Mouse (Mus musculus) fat pad, adult 2 months (tissue): ENCODE results near the gene Hebp1.

Experiments
- DNase-seq: peaks from one replicate; pipeline ENCODE4 v3.0.0-alpha.2; 2011; ENCODE audit warnings: low read depth, low spot score; ENCODE audit errors: extremely low read depth

Hebp1 gene

DNA sequence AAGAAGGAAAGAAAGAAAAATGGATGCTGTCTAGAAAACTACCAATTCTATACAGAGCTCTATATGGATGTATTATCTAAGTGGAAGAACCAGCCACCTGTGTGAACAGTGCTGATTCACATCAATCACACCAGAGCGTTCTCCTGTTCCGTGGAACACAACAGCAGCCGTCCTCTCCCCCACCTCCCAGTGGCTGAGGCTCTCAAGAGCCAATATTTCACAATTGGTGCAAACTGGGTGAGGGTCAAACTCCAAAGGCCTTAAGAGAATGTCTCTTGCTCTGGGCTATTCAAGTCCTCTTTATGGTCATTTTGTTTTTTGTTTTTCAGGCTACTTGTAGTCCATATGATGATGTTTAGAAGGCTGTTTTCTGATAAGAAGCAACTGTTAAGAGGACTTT is 32.6 kb downstream of the Hebp1 start:
- DNase-seq, result no peak

DNA sequence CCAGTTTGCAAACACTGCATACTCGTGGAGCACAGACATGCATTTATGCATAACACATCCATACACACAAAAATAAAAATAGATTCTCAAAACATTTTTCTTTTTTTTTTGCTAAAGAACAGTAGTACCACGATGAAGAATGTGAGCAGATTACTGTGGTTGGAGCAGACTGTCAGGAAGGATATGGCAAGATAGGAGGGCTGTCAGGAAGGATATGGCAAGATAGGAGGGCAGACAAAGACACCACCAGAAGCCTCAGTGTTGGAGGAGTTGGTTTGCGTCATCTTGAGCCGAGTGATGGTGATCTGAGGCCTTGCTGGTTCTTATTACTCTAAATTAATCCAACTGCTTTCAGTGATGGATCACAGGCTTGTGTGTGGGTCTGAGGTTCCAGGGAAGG is 35.0 kb downstream of the Hebp1 start:
- no peak for DNase-seq

DNA sequence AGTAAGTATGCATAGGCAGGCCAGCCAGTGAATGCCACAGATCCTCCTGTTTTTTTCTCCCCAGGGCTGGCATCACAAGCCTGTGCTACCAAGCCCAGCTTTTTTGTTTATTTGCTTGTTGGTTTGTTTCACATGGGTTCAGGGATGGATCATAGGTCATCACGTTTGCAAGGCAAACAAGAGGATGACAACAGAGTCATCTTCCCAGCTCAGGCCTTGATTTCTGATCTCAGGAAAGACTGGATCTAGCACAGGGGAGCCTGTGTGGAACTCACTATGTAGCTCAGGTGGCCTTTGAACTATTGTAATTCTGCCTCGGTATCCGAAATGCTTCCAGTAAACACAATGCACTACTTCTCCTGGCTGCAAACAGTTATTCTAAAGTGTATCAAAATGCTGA is 35.5 kb downstream of the Hebp1 start:
- no peak for DNase-seq

DNA sequence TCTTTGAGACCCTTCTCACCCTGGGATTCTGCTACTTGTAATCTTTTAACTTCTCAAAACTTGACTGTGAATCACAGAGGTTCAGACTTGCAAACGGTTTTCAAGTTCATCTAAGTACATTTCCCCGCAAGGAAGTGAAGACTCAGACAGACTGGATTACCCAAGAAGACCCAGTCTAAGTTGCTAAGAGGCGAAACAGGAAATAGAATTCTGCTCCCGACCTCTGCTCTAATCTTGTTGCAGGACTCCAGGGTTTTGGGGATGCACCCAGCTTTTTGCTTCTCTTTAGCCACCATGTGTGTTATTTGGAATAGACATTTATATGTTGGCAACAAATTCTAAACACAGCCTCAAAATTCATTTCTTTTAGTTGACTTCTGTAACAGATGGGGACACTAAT is 36.5 kb downstream of the Hebp1 start:
- no peak for DNase-seq

DNA sequence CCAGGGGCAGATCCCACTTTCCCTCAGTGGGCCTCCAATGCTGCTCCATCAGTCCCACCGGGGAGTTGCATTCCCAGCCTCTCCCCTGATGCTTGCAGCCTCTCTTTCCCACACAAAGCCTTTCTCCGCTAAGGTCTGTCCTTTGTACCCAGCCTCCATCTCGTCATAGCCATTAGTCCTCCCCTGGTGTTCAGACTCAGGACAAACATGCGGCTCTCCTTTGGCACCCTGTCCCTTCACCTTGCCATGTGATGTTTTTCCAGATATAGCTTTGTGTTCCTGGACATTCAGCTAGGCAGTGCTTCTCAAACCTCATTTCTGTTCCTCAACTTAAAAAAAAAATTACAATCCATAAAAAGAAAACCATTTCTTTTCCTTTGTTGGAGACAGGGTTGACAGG is 39.3 kb downstream of the Hebp1 start:
- no peak for DNase-seq

DNA sequence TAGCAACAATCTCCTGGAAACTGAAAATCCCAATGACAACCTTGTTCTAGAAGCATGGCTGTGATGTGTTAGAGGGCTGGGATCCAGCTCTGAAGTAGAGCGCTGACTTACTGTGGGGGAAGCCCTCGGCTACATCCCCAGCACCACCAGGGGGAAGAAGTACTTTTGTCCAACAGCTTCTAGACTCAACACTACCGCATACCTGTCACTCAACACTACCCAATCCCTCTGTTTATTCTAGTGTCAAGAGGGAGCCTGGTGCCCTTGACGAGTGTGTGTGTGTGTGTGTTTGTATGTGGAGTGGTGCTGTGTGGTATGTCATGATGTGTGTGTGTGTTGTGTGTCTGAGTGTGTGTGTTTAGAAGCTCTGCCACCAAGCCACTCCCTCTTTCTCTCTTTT is 40.3 kb downstream of the Hebp1 start:
- DNase-seq, result no peak

DNA sequence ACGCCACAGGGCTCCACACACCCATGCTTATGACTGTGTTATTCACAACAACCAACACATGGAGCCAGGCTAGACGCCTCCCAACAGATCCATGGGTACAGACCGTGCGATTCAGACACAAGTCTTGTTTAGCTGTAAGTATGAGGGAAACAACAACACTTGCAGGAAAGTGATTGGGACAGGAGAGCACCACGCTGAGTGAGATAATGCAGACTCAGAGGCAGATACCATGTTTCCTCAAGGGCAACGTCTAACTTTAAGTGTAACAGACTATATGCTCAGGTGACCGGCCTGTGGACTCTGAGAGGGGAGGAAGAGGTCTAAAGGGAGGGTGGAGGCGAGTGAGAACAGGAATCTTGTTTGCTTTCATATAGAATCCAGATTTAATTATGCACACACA is 41.2 kb downstream of the Hebp1 start:
- no peak for DNase-seq

DNA sequence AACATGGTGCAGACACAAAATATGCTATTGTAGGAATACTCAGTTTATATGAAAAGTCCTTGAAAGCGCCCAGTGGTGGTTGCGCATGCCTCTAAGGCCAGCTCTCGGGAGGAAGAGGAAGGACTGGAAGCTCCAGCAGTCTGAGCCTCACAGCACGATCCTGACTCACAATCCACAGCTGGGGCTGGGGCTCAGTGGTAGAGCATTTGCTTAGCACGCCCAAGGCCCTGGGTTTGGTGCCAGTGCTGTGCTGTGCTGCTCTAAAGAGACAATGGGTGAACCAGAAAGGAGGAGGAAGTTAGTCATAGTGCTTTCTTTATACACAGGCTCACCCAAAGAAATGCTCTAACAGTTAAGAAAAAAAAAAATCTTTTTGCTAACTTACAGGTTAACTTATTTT is 44.1 kb downstream of the Hebp1 start:
- no peak for DNase-seq

DNA sequence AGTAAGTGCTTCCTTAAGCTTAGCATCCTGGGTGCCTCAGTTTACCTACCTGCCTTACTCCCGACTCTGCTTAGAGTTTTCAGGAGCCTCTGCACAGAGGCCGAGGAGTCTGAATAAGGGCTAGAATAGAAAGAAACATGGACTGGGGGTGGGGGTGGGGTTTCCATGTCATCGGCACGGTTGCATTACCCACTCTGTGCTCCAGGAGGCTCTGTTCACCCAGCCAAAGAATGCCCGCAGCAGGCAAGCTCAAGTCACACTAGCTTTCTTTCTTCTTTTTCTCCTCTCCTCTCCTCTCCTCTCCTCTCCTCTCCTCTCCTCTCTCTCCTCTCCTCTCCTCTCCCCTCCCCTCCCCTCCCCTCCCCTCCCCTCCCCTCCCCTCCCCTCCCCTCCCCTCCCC is 47.5 kb downstream of the Hebp1 start:
- DNase-seq, result no peak

DNA sequence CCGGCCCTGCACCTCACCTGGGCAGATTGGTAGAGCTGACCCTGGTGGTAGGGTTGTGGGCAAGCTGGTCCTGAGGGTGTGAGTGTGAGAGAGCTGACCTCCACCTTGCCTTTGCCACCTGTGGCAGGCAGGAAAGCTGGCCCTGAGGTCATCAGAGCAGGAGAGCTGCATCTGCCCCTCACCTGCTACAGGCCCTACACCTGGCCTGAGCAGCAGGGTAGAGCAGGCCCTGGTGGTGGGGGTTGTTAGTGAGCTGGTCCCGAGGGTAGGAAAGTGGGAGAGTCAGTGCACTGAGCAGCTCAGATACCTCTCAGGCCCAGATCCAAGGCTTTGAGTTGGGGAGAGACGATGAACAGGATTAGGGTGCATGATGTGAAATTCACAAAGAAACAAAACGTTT is 48.1 kb downstream of the Hebp1 start:
- DNase-seq, result no peak

DNA sequence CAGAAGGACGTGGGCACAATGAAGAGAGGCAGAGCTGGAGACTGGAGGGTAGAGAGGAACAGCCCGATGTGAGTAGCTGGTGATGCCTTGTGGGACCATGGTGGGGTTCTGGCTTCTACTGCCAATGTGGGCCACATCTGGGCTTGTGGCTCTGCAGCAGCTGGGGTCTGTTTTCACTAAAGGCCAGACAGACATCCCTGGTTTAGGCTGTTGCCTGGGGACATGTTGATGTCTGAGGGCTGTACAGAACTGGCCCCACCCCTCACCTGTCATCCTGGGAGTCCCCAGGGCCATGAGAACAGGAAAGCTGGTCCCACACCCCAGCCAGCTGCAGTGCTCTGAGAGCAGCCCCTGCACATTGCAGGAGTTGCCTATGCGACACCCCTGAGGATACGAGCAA is 48.6 kb downstream of the Hebp1 start:
- no peak for DNase-seq

DNA sequence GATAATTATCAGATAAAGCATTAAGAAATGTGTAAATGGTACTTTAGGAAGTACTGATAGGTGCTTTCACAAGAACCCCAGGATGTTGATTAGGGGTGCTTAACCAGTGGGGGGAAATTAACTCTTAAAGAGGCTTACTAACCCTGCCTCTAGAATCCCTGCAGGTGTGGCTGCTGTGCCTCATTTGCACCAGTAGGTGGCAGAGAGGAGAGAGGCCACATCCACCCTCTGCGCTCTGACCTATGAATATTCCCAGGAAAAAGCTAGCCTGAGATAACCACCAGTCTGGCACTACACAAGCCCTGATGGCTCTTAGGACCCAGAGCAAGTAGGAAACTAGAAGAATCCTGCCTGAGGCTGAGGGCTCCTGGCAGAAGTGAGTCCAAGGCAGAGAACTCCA is 49.3 kb downstream of the Hebp1 start:
- no peak for DNase-seq

DNA sequence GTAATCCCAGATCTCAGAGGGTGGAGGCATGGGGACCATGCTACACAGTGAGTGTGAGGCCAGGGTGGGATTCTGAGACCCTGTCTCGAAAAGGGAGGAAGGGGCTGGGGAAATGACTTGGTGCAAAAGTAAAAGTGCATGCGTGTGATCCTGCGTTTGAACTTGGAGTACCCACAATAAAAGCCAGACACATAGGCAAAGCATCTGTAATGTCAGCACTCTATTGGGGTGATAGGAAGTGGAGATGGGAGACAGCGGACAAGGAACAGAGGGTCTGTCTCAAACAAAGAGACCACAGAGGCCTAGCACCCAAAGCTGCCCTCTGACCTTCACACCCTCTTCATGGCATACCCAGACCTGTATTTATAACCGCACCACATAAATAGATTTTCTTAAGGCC is 51.8 kb downstream of the Hebp1 start:
- DNase-seq, result no peak

DNA sequence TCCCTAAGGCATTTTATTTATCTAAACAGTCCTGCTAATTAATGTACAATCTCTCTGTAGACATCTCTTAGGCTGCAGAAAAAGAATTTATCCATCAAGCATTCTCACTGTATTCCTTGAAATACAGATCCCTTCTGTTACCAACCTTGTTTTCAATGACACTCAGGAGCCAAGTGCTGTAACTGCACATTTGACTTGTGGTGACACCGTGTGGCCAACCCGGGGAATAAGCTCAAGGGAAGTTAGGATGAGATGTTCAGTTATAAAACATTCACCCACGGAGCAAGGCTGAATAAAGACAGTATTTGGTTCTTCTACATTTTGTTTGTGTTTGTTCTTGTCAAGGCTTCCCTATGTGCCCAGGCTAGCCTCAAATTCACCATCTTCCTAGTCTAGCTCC is 53.3 kb downstream of the Hebp1 start:
- DNase-seq, result no peak

DNA sequence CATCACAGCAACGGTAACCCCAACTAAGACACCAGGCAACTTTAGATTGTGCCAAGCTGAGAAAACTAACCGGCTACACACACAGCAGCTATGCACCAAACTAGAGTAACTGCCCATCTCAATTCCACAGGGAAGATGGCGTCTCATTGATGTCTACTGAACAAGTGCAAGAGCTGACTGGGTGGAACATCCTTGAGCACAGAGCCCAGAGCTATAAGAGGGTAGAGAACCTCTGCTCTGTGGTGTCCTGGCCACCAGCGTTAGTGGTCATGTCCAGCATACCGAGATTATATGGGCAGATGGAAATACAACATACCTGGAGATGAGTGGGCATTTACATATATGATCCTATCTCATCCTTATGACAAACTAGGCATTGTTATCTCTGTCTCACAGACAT is 54.7 kb downstream of the Hebp1 start:
- DNase-seq, result no peak

DNA sequence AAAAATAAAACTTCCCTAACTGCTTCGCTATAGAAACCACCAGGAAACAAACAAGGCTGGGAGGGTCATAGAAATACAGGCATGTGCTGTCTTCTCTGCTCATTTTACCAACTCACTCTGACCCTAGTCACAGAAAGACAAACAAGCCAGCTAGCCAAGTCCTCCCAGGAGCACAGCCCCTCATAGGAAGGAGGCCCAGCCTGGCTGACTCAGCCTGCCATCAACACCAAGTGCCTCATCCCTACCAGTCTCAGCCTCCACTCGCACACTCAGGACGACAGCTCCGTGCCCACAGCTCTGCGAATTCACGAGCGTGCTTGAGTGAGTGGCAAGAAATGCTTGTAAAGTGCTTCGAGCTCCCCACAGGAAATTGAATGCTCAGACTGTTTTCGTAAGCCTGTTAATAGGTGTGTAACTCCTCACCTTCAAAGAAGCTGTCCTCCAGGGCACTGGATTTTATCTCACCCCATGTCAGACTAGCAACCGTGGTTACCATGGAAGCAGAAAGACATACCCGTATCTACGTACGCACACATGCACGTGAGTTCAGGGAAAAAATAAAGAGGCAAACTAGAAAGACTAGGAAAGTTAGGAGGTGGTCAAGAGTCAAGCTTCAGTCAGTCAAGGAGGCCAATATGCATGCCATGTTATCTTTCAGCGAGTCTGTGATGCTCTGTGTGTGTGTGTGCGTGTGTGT is 56.2 kb downstream of the Hebp1 start:
- DNase-seq, result no peak

DNA sequence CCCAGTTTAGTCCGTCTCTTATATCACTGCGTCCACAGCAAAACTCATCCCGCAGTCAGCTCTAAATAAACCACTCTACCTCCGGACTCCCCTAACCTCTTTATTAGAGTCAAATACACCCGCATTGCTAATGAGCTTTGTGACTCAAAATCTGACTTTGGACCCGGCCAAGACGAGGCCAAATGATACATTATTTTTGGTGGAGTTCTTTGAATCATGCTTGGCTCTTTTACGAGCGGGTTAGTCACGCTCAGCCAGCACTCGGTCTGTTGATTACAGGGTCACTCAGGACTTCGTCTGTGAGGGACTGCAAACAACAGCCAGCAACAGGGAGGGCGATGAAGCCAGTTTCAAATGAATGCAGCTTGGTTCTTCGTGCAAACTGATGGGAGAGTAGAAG is 59.1 kb downstream of the Hebp1 start:
- no peak for DNase-seq

DNA sequence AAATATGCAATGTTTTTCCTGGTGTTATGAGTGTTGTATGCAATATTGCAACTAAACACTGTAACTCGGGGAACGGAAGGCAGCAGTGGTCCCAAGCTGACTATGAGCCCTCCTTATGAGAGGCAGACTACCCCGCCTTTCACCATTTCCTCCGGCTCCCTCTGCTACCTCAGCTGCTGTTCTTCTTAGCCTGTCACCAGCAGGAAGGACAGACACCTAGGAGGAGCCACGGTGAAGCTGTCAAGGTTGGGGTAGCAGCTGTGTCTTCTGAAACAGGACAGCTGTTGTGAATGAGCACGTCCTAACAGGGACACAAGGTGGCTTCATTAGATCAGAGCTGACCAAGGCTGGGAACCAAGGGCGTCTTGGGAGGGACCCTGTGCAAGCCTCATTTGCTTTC is 59.6 kb downstream of the Hebp1 start:
- DNase-seq, result no peak

DNA sequence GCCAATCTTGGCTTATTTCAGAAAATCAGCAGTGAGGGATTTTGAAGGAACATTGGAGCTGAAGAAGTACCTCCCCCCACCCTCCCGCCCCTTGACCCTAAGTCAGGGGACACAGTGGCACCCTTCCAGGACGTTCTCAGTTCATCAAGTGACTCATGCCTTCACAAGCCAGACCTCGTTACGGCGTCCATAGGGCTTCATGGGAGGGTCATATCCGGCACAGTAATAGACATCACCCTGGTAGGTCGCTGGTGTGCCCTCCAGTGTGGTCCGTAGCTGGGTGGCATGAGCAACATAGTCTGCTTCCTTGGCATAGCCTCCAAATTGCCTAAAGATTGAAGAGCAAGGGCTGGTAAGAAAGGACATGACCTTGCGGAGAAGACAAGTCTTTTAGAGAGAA is 60.1 kb downstream of the Hebp1 start:
- no peak for DNase-seq

DNA sequence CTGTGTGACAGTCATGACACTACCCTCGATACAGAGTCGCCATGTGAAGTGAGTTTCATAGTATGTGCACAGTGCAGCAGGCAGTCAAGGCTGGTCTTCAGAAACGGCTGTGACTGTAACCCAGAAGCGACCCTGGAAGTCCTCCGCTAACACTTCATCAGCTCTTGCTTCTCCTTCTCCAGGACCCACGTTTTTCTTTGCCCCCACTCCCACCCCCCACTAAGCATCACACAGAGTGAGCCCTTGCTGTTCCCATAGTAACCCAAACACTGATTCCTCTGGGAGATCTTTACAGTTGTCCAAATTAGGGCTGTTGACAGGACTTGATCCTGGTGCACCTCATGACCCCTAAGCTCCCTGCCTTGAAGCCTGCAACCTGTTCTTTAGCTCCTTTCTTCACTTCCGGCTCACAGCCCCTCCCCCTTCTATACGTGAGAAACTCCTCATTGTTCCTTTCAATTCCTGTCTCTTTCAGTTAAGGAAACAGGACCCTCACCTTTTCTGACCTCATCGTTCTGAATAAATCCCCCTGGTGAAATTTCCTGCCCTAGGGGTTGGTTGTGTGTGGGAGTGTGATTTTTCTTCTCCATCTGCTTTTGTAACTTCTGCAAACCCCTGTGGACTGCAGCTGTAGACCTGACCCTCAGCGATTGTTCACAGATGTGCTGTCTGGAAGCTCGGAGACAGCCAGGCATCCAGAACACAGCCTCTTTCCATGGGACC is 61.2 kb downstream of the Hebp1 start:
- no peak for DNase-seq

DNA sequence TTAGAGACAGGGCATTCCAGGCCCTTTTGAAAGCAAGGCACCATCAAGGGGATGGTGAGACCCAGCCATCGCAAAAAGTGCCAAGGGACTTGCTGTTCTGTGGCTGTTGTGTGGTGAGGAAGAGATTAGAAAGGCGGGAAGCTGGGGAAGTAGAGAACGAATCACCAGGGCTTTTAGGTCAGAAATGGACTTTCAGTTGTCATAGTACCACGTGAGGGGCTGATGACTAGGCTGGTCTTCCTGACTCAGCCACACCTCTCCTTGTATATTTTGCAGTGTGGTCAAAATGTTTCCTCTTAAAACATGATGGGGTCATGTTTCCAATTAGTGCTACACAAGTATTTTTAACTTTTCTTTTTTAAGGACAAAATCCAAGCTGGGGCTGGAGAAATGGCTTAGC is 62.1 kb downstream of the Hebp1 start:
- DNase-seq, result no peak

DNA sequence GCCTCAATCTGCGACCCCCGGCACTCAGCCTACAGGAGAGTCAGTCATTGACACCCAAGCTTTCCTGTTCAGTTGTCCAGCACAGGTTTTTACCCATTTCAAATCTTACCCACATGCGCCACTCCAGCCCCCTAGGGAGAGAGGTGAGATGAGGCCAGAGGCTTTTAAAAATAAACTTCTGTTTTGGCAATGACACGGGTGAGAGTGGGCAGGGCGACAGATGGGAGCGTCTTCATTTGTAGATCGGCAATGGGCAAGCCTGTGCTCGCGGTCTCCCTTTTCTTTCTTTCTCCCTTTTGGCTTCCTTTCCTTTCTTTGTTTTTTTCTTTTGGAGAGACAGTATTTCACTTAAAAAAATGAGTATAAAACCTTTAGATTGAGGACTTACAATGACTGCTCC is 64.3 kb downstream of the Hebp1 start:
- no peak for DNase-seq

DNA sequence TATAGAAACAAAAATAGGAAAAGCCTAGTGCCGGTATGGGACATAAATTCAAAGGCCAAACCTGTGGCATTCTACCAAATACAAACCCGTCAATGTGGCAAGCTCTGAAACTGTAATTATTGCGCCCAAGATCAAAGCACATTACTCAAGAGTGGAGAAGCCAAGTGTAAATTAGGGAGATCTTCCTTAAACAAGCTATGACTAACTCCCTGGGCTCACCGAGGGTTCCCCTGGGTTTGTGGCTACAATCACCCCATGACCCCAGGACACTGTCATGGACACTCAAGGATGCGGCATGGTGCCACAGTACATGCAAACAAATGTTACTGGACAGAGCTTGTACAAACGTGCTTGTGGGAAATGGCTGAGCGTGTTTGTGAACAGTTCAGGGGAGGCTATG is 64.7 kb downstream of the Hebp1 start:
- DNase-seq, result no peak
